Mouse (Mus musculus) megakaryocyte, embryonic 14.5 days (primary cell): ENCODE measurements at regions not wholly inside any gene's neighbourhood (a gene's known extent, or its start where the extent isn't known, plus 50 kb on each side); places are given as distances from the start of the nearest gene placed in this dataset.

Experiments used
- H3K27me3 ChIP-seq: replicated peaks from 2 replicates; pipeline ENCODE3; 2012; ENCODE audit warnings: inconsistent platforms
- H3K36me3 ChIP-seq: replicated peaks from 2 replicates; pipeline ENCODE3; 2012; ENCODE audit warnings: low read length, inconsistent platforms, mixed read lengths
- H3K4me1 ChIP-seq: 2 replicates; pipeline ENCODE4 v1.6.1; 2012; ENCODE audit warnings: inconsistent platforms
- H3K4me3 ChIP-seq: replicated peaks from 2 replicates; pipeline ENCODE3; 2012; ENCODE audit warnings: moderate library complexity, mild to moderate bottlenecking, inconsistent platforms
- H3K9me3 ChIP-seq: 2 replicates; pipeline ENCODE4 v1.6.1; 2012; ENCODE audit warnings: inconsistent platforms
- FLI1 ChIP-seq: IDR thresholded peaks from 2 replicates; pipeline ENCODE4 v1.6.1; 2012; ENCODE audit warnings: low read length, inconsistent platforms, mixed read lengths
- GATA1 ChIP-seq: IDR thresholded peaks from 3 replicates; pipeline ENCODE4 v1.6.1; 2012; ENCODE audit warnings: mixed read lengths, low read length, inconsistent platforms, borderline replicate concordance

- peaks cover 13% of the 10 kb centered on the region for H3K9me3 ChIP-seq
- TF ChIP-seq GATA1 (no peak), FLI1 (no peak)
- H3K27me3 ChIP-seq, result peaks cover 9% of the 10 kb centered on the region
- H3K4me3 ChIP-seq, result no peak overlapping the region
- H3K36me3 ChIP-seq, result no peaks in the 10 kb centered on the region
- no peaks in the 10 kb centered on the region for H3K4me1 ChIP-seq
Observed at GRCm38 (mm10) chr13:34505861-34506260, 147.4 kb downstream of the Pxdc1 start.

- no peaks in the 10 kb centered on the region for H3K4me1 ChIP-seq
- H3K4me3 ChIP-seq, result no peak overlapping the region
- no peak for TF ChIP-seq GATA1
- H3K36me3 ChIP-seq, result no peaks in the 10 kb centered on the region
- H3K27me3 ChIP-seq, result peaks cover 9% of the 10 kb centered on the region
- H3K9me3 ChIP-seq, result peaks cover 13% of the 10 kb centered on the region
Observed at GRCm38 (mm10) chr13:34504879-34505278, 148.4 kb downstream of the Pxdc1 start.

- Histone ChIP-seq H3K9me3 (no peaks in the 10 kb centered on the region), H3K4me1 (no peaks in the 10 kb centered on the region), H3K36me3 (no peaks in the 10 kb centered on the region), H3K4me3 (no peak overlapping the region), H3K27me3 (peaks cover 12% of the 10 kb centered on the region)
- no peak for TF ChIP-seq GATA1
- TF ChIP-seq FLI1, result no peak
Observed at GRCm38 (mm10) chr13:34498910-34499309, 153.9 kb upstream of the Slc22a23 start.

- Histone ChIP-seq H3K4me3 (no peak overlapping the region), H3K27me3 (peaks cover 11% of the 10 kb centered on the region), H3K9me3 (no peaks in the 10 kb centered on the region), H3K4me1 (no peaks in the 10 kb centered on the region), H3K36me3 (no peaks in the 10 kb centered on the region)
- no peak for TF ChIP-seq FLI1
- no peak for TF ChIP-seq GATA1
Observed at GRCm38 (mm10) chr13:34497667-34498066, 152.7 kb upstream of the Slc22a23 start.

- Histone ChIP-seq H3K4me1 (no peaks in the 10 kb centered on the region), H3K9me3 (peaks cover 11% of the 10 kb centered on the region), H3K27me3 (peaks cover 4% of the 10 kb centered on the region), H3K4me3 (no peak overlapping the region), H3K36me3 (no peaks in the 10 kb centered on the region)
- TF ChIP-seq FLI1, result no peak
- no peak for TF ChIP-seq GATA1
Observed at GRCm38 (mm10) chr13:34484831-34485230, 139.8 kb upstream of the Slc22a23 start.

GRCm38 (mm10) chr13:34481461-34481860 lies 136.5 kb upstream of the Slc22a23 start:
- Histone ChIP-seq H3K4me3 (no peak overlapping the region), H3K9me3 (peaks cover 11% of the 10 kb centered on the region), H3K36me3 (no peaks in the 10 kb centered on the region), H3K27me3 (peaks cover 15% of the 10 kb centered on the region), H3K4me1 (no peaks in the 10 kb centered on the region)
- TF ChIP-seq GATA1, result no peak
- TF ChIP-seq FLI1, result no peak

GRCm38 (mm10) chr13:34470410-34470809 lies 125.4 kb upstream of the Slc22a23 start:
- Histone ChIP-seq H3K27me3 (peaks cover 8% of the 10 kb centered on the region), H3K4me3 (no peak overlapping the region), H3K36me3 (no peaks in the 10 kb centered on the region), H3K4me1 (peaks cover 8% of the 10 kb centered on the region), H3K9me3 (no peaks in the 10 kb centered on the region)
- no peak for TF ChIP-seq GATA1
- TF ChIP-seq FLI1, result no peak

- peaks cover 8% of the 10 kb centered on the region for H3K27me3 ChIP-seq
- no peaks in the 10 kb centered on the region for H3K9me3 ChIP-seq
- TF ChIP-seq GATA1, result no peak
- no peak for TF ChIP-seq FLI1
- no peak overlapping the region for H3K4me3 ChIP-seq
- peaks cover 16% of the 10 kb centered on the region for H3K4me1 ChIP-seq
- no peaks in the 10 kb centered on the region for H3K36me3 ChIP-seq
Observed at GRCm38 (mm10) chr13:34469568-34469967, 124.6 kb upstream of the Slc22a23 start.

GRCm38 (mm10) chr13:34468132-34468748 lies 123.3 kb upstream of the Slc22a23 start:
- H3K27me3 ChIP-seq, result peaks cover 10% of the 10 kb centered on the region
- H3K9me3 ChIP-seq, result no peaks in the 10 kb centered on the region
- peaks cover 27% of the 10 kb centered on the region for H3K4me1 ChIP-seq
- TF ChIP-seq GATA1, result no peak
- no peak for TF ChIP-seq FLI1
- no peak overlapping the region for H3K4me3 ChIP-seq
- H3K36me3 ChIP-seq, result no peaks in the 10 kb centered on the region

- TF ChIP-seq GATA1 (no peak), FLI1 (no peak)
- Histone ChIP-seq H3K9me3 (0 out of 2 replicates have a peak, but pooled peaks cover 3% of the 10 kb centered on the region), H3K36me3 (no peaks in the 10 kb centered on the region), H3K4me1 (peaks cover 42% of the 10 kb centered on the region), H3K27me3 (peaks cover 25% of the 10 kb centered on the region), H3K4me3 (no peak overlapping the region)
Observed at GRCm38 (mm10) chr13:34465862-34466430, 121.0 kb upstream of the Slc22a23 start.
